Mouse (Mus musculus): ENCODE results near the gene Olfr70. TPM values are rescaled to one million over a fixed set of nuclear protein-coding genes. Genes with fewer than 3 reads are reported as not detected.

Olfr70 gene
- polyA plus RNA-seq, 2 experiments, result not detected

- Histone ChIP-seq H3K9ac (ENCODE audit: low read depth, low read length, severe bottlenecking) (0 out of 2 replicates have a peak overlapping the region, but pooled peaks have one; percentile 16), H3K4me2 (replicated peaks; ENCODE audit: low read depth, low read length, severe bottlenecking) (no peak overlapping the region), H3K36me3 (ENCODE audit: control insufficient read depth, insufficient read depth, low read length) (peaks cover 8% of the 10 kb centered on the region), H3K27ac (replicated peaks; ENCODE audit: low read depth, low read length) (no peak overlapping the region), H3K9me3 (ENCODE audit: control insufficient read depth, low read length) (no peaks in the 10 kb centered on the region), H3K4me1 (ENCODE audit: control insufficient read depth, insufficient read depth, low read length) (0 out of 2 replicates have a peak, but pooled peaks cover 3% of the 10 kb centered on the region), H3K27me3 (ENCODE audit: control insufficient read depth, insufficient read depth, low read length) (no peaks in the 10 kb centered on the region), H3K4me3 (replicated peaks; ENCODE audit: low read length) (no peak overlapping the region)
- ATAC-seq (ENCODE audit: low FRiP score, low read depth) (no peak), DNase-seq (ENCODE audit: low spot score) (no peak)
- no peak for TF ChIP-seq POLR2A (IDR thresholded peaks at IDR 0.05; ENCODE audit: borderline replicate concordance, extremely low read depth, insufficient read depth, insufficient read length)
- 23% methylated on average over 9 of the region's 9 CpGs for WGBS
Observed at GRCm38 (mm10) chr4:43695249-43695671, 5.3 kb downstream of the Olfr70 start.

- ATAC-seq (ENCODE audit: low FRiP score, low read depth) (no peak), DNase-seq (ENCODE audit: low spot score) (no peak)
- H3K4me2 ChIP-seq (replicated peaks; ENCODE audit: low read depth, low read length, severe bottlenecking), result no peak overlapping the region
- TF ChIP-seq POLR2A (IDR thresholded peaks at IDR 0.05; ENCODE audit: borderline replicate concordance, extremely low read depth, insufficient read depth, insufficient read length), result no peak
- no peaks in the 10 kb centered on the region for H3K9me3 ChIP-seq (ENCODE audit: control insufficient read depth, low read length)
- peaks cover 14% of the 10 kb centered on the region for H3K36me3 ChIP-seq (ENCODE audit: control insufficient read depth, insufficient read depth, low read length)
- H3K4me1 ChIP-seq (ENCODE audit: control insufficient read depth, insufficient read depth, low read length), result 0 out of 2 replicates have a peak, but pooled peaks cover 3% of the 10 kb centered on the region
- H3K9ac ChIP-seq (ENCODE audit: low read depth, low read length, severe bottlenecking), result 0 out of 2 replicates have a peak overlapping the region, but pooled peaks have one; percentile 16
- no peaks in the 10 kb centered on the region for H3K27me3 ChIP-seq (ENCODE audit: control insufficient read depth, insufficient read depth, low read length)
- H3K4me3 ChIP-seq (replicated peaks; ENCODE audit: low read length), result no peak overlapping the region
- H3K27ac ChIP-seq (replicated peaks; ENCODE audit: low read depth, low read length), result no peak overlapping the region
- WGBS, result 87% methylated on average over 1 of the region's 1 CpGs
Observed at GRCm38 (mm10) chr4:43694439-43695248, 6.0 kb downstream of the Olfr70 start.

- no peak overlapping the region for H3K4me3 ChIP-seq (replicated peaks; ENCODE audit: low read length)
- H3K9me3 ChIP-seq (ENCODE audit: control insufficient read depth, low read length), result no peaks in the 10 kb centered on the region
- no peaks in the 10 kb centered on the region for H3K27me3 ChIP-seq (ENCODE audit: control insufficient read depth, insufficient read depth, low read length)
- DNase-seq (ENCODE audit: low spot score) (no peak), ATAC-seq (ENCODE audit: low FRiP score, low read depth) (no peak)
- no peak overlapping the region for H3K9ac ChIP-seq (ENCODE audit: low read depth, low read length, severe bottlenecking)
- H3K4me1 ChIP-seq (ENCODE audit: control insufficient read depth, insufficient read depth, low read length), result 0 out of 2 replicates have a peak, but pooled peaks cover 3% of the 10 kb centered on the region
- peaks cover 23% of the 10 kb centered on the region for H3K36me3 ChIP-seq (ENCODE audit: control insufficient read depth, insufficient read depth, low read length)
- no peak overlapping the region for H3K4me2 ChIP-seq (replicated peaks; ENCODE audit: low read depth, low read length, severe bottlenecking)
- WGBS, result 73% methylated on average over 5 of the region's 5 CpGs
- TF ChIP-seq POLR2A (IDR thresholded peaks at IDR 0.05; ENCODE audit: borderline replicate concordance, extremely low read depth, insufficient read depth, insufficient read length), result no peak
- no peak overlapping the region for H3K27ac ChIP-seq (replicated peaks; ENCODE audit: low read depth, low read length)
Observed at GRCm38 (mm10) chr4:43693806-43694241, 6.8 kb downstream of the Olfr70 start.

- no peaks in the 10 kb centered on the region for H3K27me3 ChIP-seq (ENCODE audit: control insufficient read depth, insufficient read depth, low read length)
- H3K27ac ChIP-seq (replicated peaks; ENCODE audit: low read depth, low read length), result no peak overlapping the region
- H3K4me2 ChIP-seq (replicated peaks; ENCODE audit: low read depth, low read length, severe bottlenecking), result no peak overlapping the region
- H3K4me3 ChIP-seq (replicated peaks; ENCODE audit: low read length), result no peak overlapping the region
- 0 out of 2 replicates have a peak, but pooled peaks cover 3% of the 10 kb centered on the region for H3K4me1 ChIP-seq (ENCODE audit: control insufficient read depth, insufficient read depth, low read length)
- no peaks in the 10 kb centered on the region for H3K9me3 ChIP-seq (ENCODE audit: control insufficient read depth, low read length)
- no peak for ATAC-seq (ENCODE audit: low FRiP score, low read depth)
- 80% methylated on average over 5 of the region's 5 CpGs for WGBS
- H3K36me3 ChIP-seq (ENCODE audit: control insufficient read depth, insufficient read depth, low read length), result peaks cover 41% of the 10 kb centered on the region
- no peak for TF ChIP-seq POLR2A (IDR thresholded peaks at IDR 0.05; ENCODE audit: borderline replicate concordance, extremely low read depth, insufficient read depth, insufficient read length)
- DNase-seq (ENCODE audit: low spot score), result no peak
- no peak overlapping the region for H3K9ac ChIP-seq (ENCODE audit: low read depth, low read length, severe bottlenecking)
Observed at GRCm38 (mm10) chr4:43691026-43691425, 9.6 kb downstream of the Olfr70 start.

- H3K4me1 ChIP-seq (ENCODE audit: control insufficient read depth, insufficient read depth, low read length), result no peaks in the 10 kb centered on the region
- DNase-seq (ENCODE audit: low spot score) (no peak), ATAC-seq (ENCODE audit: low FRiP score, low read depth) (no peak)
- no peak overlapping the region for H3K9ac ChIP-seq (ENCODE audit: low read depth, low read length, severe bottlenecking)
- TF ChIP-seq POLR2A (IDR thresholded peaks at IDR 0.05; ENCODE audit: borderline replicate concordance, extremely low read depth, insufficient read depth, insufficient read length), result no peak
- no peaks in the 10 kb centered on the region for H3K9me3 ChIP-seq (ENCODE audit: control insufficient read depth, low read length)
- no peak overlapping the region for H3K27ac ChIP-seq (replicated peaks; ENCODE audit: low read depth, low read length)
- no peak overlapping the region for H3K4me2 ChIP-seq (replicated peaks; ENCODE audit: low read depth, low read length, severe bottlenecking)
- H3K36me3 ChIP-seq (ENCODE audit: control insufficient read depth, insufficient read depth, low read length), result peaks cover 50% of the 10 kb centered on the region
- no peaks in the 10 kb centered on the region for H3K27me3 ChIP-seq (ENCODE audit: control insufficient read depth, insufficient read depth, low read length)
- 94% methylated on average over 17 of the region's 17 CpGs for WGBS
- no peak overlapping the region for H3K4me3 ChIP-seq (replicated peaks; ENCODE audit: low read length)
Observed at GRCm38 (mm10) chr4:43690021-43690420, 10.6 kb downstream of the Olfr70 start.

Data from limb, embryonic 14.5 days (tissue).